Mouse (Mus musculus) MEL (cell line): ENCODE data around the gene Gif. TPM values are rescaled to one million over a fixed set of nuclear protein-coding genes. Genes with fewer than 3 reads are reported as not detected.
A peak's percentile ranks its signal among the peaks of the same experiment; 100 is the strongest.

ENCODE experiments used
- DNase-seq: peaks from one replicate; pipeline ENCODE4 v3.0.0; 2011; ENCODE audit warnings: low read depth, low spot score
- H3K27ac ChIP-seq: 2 replicates; pipeline ENCODE4 v1.5.1; 2012; ENCODE audit warnings: low read depth, mild to moderate bottlenecking, control low read depth, low read length, moderate library complexity; ENCODE audit not compliant: control insufficient read depth
- H3K27me3 ChIP-seq, 2 experiments: fragments of 150-350 bp in 1 of 2; sonication (generic) in 1 of 2; 2 replicates each; pipeline ENCODE4 v1.6.1; 2012; ENCODE audit warnings: low read length in 2 of 2, mild to moderate bottlenecking in 2 of 2, improper control_type of control experiment in 1 of 2, moderate library complexity in 1 of 2; ENCODE audit not compliant: insufficient read depth in 2 of 2, control insufficient read depth in 1 of 2
- H3K36me3 ChIP-seq, 2 experiments: 2 replicates each; pipeline ENCODE4 v1.6.1; 2012 to 2014; ENCODE audit warnings: low read length in 2 of 2, improper control_type of control experiment in 1 of 2, inconsistent platforms in 1 of 2, mild to moderate bottlenecking in 1 of 2; ENCODE audit not compliant: insufficient read depth in 2 of 2, control insufficient read depth in 1 of 2
- H3K4me1 ChIP-seq, 2 experiments: fragments of 150-350 bp in 1 of 2; sonication (generic) in 1 of 2; 2 replicates each; pipeline ENCODE4 v1.6.1; 2012; ENCODE audit warnings: low read length in 2 of 2, improper control_type of control experiment in 1 of 2, mild to moderate bottlenecking in 1 of 2; ENCODE audit not compliant: insufficient read depth in 2 of 2, control insufficient read depth in 1 of 2
- H3K4me3 ChIP-seq, 2 experiments: fragments of 150-350 bp in 1 of 2; sonication (generic) in 1 of 2; 2 replicates each; pipeline ENCODE4 v1.5.1; 2012; ENCODE audit warnings: low read depth in 2 of 2, low read length in 2 of 2, mild to moderate bottlenecking in 2 of 2, moderate library complexity in 2 of 2, control low read depth in 1 of 2, improper control_type of control experiment in 1 of 2; ENCODE audit not compliant: control insufficient read depth in 1 of 2, insufficient read depth in 1 of 2
- H3K79me2 ChIP-seq: 2 replicates; pipeline ENCODE4 v1.6.1; 2012; ENCODE audit warnings: mild to moderate bottlenecking, low read length, moderate library complexity; ENCODE audit not compliant: control insufficient read depth, poor library complexity, insufficient read depth
- H3K9ac ChIP-seq: 2 replicates; pipeline ENCODE4 v1.6.1; 2012; ENCODE audit warnings: low read depth, mild to moderate bottlenecking, control low read depth, low read length, moderate library complexity; ENCODE audit not compliant: control insufficient read depth, poor library complexity, severe bottlenecking
- H3K9me3 ChIP-seq: fragments of 150-350 bp; sonication (generic); replicated peaks from 2 replicates; pipeline ENCODE4 v1.6.1; 2012; ENCODE audit warnings: mild to moderate bottlenecking, low read length, improper control_type of control experiment, moderate library complexity; ENCODE audit not compliant: insufficient read depth
- CHD1 ChIP-seq: IDR thresholded peaks from 2 replicates; pipeline ENCODE4 v1.6.1; 2012; ENCODE audit warnings: low read depth, mild to moderate bottlenecking, inconsistent platforms, low read length, improper control_type of control experiment
- CHD2 ChIP-seq: IDR thresholded peaks from 2 replicates; pipeline ENCODE4 v1.6.1; 2011; ENCODE audit warnings: low read length, improper control_type of control experiment
- CTCF ChIP-seq, 3 experiments: IDR thresholded peaks in 2 of 3; conservative IDR thresholded peaks in 1 of 3; 2 replicates each; pipeline ENCODE4 v1.5.1; 2011 to 2012; ENCODE audit warnings: low read length in 3 of 3, low read depth in 2 of 3, mild to moderate bottlenecking in 2 of 3, improper control_type of control experiment in 1 of 3, inconsistent platforms in 1 of 3, mixed read lengths in 1 of 3, moderate library complexity in 1 of 3; ENCODE audit not compliant: control insufficient read depth in 1 of 3, insufficient read depth in 1 of 3, poor library complexity in 1 of 3, severe bottlenecking in 1 of 3
- E2F4 ChIP-seq: IDR thresholded peaks from 2 replicates; pipeline ENCODE4 v1.6.1; 2011; ENCODE audit warnings: low read depth, low read length, improper control_type of control experiment, borderline replicate concordance
- ELF1 ChIP-seq: IDR thresholded peaks from 2 replicates; pipeline ENCODE4 v1.6.1; 2014; ENCODE audit warnings: low read depth, mild to moderate bottlenecking, inconsistent platforms, low read length, improper control_type of control experiment, moderate library complexity
- ETS1 ChIP-seq: IDR thresholded peaks from 2 replicates; pipeline ENCODE4 v1.6.1; 2012; ENCODE audit warnings: low read depth, mild to moderate bottlenecking, inconsistent platforms, low read length, improper control_type of control experiment, moderate library complexity
- GATA1 ChIP-seq: IDR thresholded peaks from 2 replicates; pipeline ENCODE4 v1.6.1; 2011; ENCODE audit warnings: low read depth, low read length, improper control_type of control experiment
- HCFC1 ChIP-seq: IDR thresholded peaks from 2 replicates; pipeline ENCODE4 v1.6.1; 2012; ENCODE audit warnings: low read depth, mild to moderate bottlenecking, inconsistent platforms, low read length, improper control_type of control experiment, moderate library complexity
- KAT2A ChIP-seq: conservative IDR thresholded peaks from 2 replicates; pipeline ENCODE4 v1.6.1; 2012; ENCODE audit warnings: low read depth, low read length, improper control_type of control experiment, inconsistent platforms
- MAZ ChIP-seq: IDR thresholded peaks from 2 replicates; pipeline ENCODE4 v1.6.1; 2012; ENCODE audit warnings: low read depth, mild to moderate bottlenecking, inconsistent platforms, low read length, improper control_type of control experiment
- MEF2A ChIP-seq: IDR thresholded peaks from 2 replicates; pipeline ENCODE4 v1.6.1; 2014; ENCODE audit warnings: low read depth, mild to moderate bottlenecking, inconsistent platforms, low read length, improper control_type of control experiment; ENCODE audit not compliant: poor library complexity, insufficient replicate concordance, severe bottlenecking; ENCODE audit errors: extremely low read depth
- MYB ChIP-seq: IDR thresholded peaks from 2 replicates; pipeline ENCODE4 v1.6.1; 2011; ENCODE audit warnings: mild to moderate bottlenecking, low read depth, low read length, improper control_type of control experiment
- NELFE ChIP-seq: IDR thresholded peaks from 2 replicates; pipeline ENCODE4 v1.6.1; 2011; ENCODE audit warnings: low read depth, low read length, improper control_type of control experiment
- NRF1 ChIP-seq: IDR thresholded peaks from 2 replicates; pipeline ENCODE4 v1.6.1; 2014; ENCODE audit warnings: low read depth, mild to moderate bottlenecking, inconsistent platforms, low read length, improper control_type of control experiment, moderate library complexity; ENCODE audit not compliant: poor library complexity, insufficient read depth, severe bottlenecking
- POLR2AphosphoS5 ChIP-seq: IDR thresholded peaks from 2 replicates; pipeline ENCODE4 v1.6.1; 2012; ENCODE audit warnings: low read depth, borderline replicate concordance, mild to moderate bottlenecking, inconsistent platforms, low read length, moderate library complexity, mixed read lengths
- RAD21 ChIP-seq: IDR thresholded peaks from 2 replicates; pipeline ENCODE4 v1.6.1; 2011; ENCODE audit warnings: mild to moderate bottlenecking, low read depth, low read length, improper control_type of control experiment
- SIN3A ChIP-seq: IDR thresholded peaks from 2 replicates; pipeline ENCODE4 v1.6.1; 2012; ENCODE audit warnings: low read length, improper control_type of control experiment, inconsistent platforms
- SMC3 ChIP-seq: IDR thresholded peaks from 2 replicates; pipeline ENCODE4 v1.6.1; 2011; ENCODE audit warnings: low read depth, low read length, improper control_type of control experiment
- TAL1 ChIP-seq: IDR thresholded peaks from 2 replicates; pipeline ENCODE4 v1.6.1; 2012; ENCODE audit warnings: mild to moderate bottlenecking, inconsistent platforms, low read length, moderate library complexity, mixed read lengths
- TCF12 ChIP-seq: IDR thresholded peaks from 2 replicates; pipeline ENCODE4 v1.6.1; 2014; ENCODE audit warnings: low read depth, mild to moderate bottlenecking, inconsistent platforms, low read length, improper control_type of control experiment, moderate library complexity
- UBTF ChIP-seq: IDR thresholded peaks from 2 replicates; pipeline ENCODE4 v1.6.1; 2012; ENCODE audit warnings: low read depth, mild to moderate bottlenecking, inconsistent platforms, low read length, improper control_type of control experiment, moderate library complexity, borderline replicate concordance; ENCODE audit not compliant: insufficient read depth
- USF1 ChIP-seq: IDR thresholded peaks from 2 replicates; pipeline ENCODE4 v1.6.1; 2014; ENCODE audit warnings: low read depth, mild to moderate bottlenecking, inconsistent platforms, low read length, improper control_type of control experiment, moderate library complexity
- USF2 ChIP-seq, 2 experiments: IDR thresholded peaks; 2 replicates each; pipeline ENCODE4 v1.6.1; 2011 to 2012; ENCODE audit warnings: improper control_type of control experiment in 2 of 2, low read length in 2 of 2, borderline replicate concordance in 1 of 2, inconsistent platforms in 1 of 2, low read depth in 1 of 2, mild to moderate bottlenecking in 1 of 2; ENCODE audit not compliant: insufficient read depth in 1 of 2
- ZC3H11A ChIP-seq: IDR thresholded peaks from 2 replicates; pipeline ENCODE4 v1.6.1; 2012; ENCODE audit warnings: low read depth, mild to moderate bottlenecking, inconsistent platforms, low read length, improper control_type of control experiment
- ZMIZ1 ChIP-seq: IDR thresholded peaks from 2 replicates; pipeline ENCODE4 v1.6.1; 2012; ENCODE audit warnings: low read depth, mild to moderate bottlenecking, inconsistent platforms, low read length, improper control_type of control experiment, moderate library complexity
- ZNF384 ChIP-seq: IDR thresholded peaks from 2 replicates; pipeline ENCODE4 v1.6.1; 2012; ENCODE audit warnings: low read depth, mild to moderate bottlenecking, inconsistent platforms, low read length, improper control_type of control experiment
- polyA plus RNA-seq, 2 experiments: library from polyadenylated mRNA; stranded (reverse) in 1 of 2; unstranded in 1 of 2; fragments of >175 nt in 1 of 2; fragments of >200 nt in 1 of 2; gene quantifications; 2 replicates each; pipeline versions ENCODE4 v1.2.1 to v1.2.4; 2012; ENCODE audit warnings: low replicate concordance in 2 of 2, low read depth in 1 of 2; ENCODE audit not compliant: insufficient read length in 2 of 2, insufficient read depth in 1 of 2, missing spikeins in 1 of 2
- total RNA-seq: library from RNA; depleted of rRNA; stranded (reverse); fragments of 300-350 nt; gene quantifications from 2 replicates; pipeline ENCODE4 v1.2.3, GENCODE M21; 2012

The Gif gene
- total and polyA plus RNA-seq, 3 experiments: not detected

DNA sequence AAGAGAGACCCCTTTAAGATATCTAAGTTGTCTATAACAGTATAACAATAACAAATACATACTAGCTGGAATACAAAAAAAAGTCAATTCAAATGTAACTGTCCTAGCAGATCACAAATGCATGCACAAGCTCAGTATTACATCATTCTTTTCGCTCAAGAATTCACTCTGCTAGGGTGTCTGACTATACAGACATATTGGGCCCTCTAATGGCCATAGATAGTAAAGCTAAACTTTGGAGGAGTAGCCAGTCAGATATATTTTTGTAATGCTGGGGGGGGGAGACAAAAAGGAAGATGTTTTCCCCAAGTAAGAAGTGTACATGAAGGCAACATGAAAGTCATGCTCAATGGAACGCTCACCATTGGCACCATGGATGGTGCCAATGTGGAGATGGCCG lies 17.7 kb downstream of the Gif start (continued):
- TF ChIP-seq CTCF (IDR thresholded peaks at IDR 0.05 in 2 of 3, conservative IDR thresholded peaks at IDR 0.05 in 1 of 3; ENCODE audit: control insufficient read depth in 1 of 3, insufficient read depth in 1 of 3, low read depth in 2 of 3, low read length in 3 of 3, poor library complexity in 1 of 3, severe bottlenecking in 1 of 3): peak in 2 of 3 experiments; percentile 13 to 65; a peak in 2 of 6 replicates
- no peak for TF ChIP-seq USF1

DNA sequence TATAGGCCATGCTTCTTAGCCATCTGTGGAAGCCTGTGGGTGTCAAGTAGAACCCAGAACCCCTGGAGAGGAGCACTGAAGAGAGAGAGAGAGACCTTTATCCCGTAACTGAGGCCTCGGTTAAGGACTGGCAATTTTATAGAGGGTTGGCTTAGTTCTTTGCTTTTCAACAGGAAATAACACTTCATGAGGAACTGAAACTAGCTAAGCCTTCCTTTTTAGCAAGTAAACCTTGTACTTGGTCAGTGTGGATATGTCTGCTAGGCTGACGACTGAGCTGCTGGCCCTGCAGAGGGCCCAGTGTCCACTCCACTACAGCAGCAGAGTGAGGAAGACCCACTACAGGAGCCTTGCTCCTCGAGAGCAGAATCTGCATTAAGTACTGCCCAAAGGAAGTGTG lies 19.1 kb downstream of the Gif start:
- H3K27me3 ChIP-seq: no peaks in the 10 kb centered on the region; a peak in 1 of 4 replicates
- H3K27ac ChIP-seq: no peak overlapping the region
- peaks cover 6 to 10% of the 10 kb centered on the region in 2 experiments for H3K4me1 ChIP-seq
- no peak for TF ChIP-seq SMC3
- no peak for TF ChIP-seq GATA1
- TF ChIP-seq HCFC1: no peak
- no peak for TF ChIP-seq CHD1
- TF ChIP-seq NELFE: no peak
- TF ChIP-seq TCF12: no peak
- no peak for TF ChIP-seq POLR2AphosphoS5
- TF ChIP-seq TAL1: no peak
- TF ChIP-seq E2F4: no peak
- no peak for TF ChIP-seq MYB
- no peak for TF ChIP-seq ELF1
- TF ChIP-seq RAD21: no peak
- no peak for TF ChIP-seq ZNF384
- no peak for TF ChIP-seq SIN3A
- TF ChIP-seq ZMIZ1: no peak
- H3K4me3 ChIP-seq: no peak overlapping the region
- no peak overlapping the region for H3K9ac ChIP-seq
- peaks cover 0 to 10% of the 10 kb centered on the region in 2 experiments; a peak in 2 of 4 replicates for H3K36me3 ChIP-seq
- peaks cover 11% of the 10 kb centered on the region for H3K79me2 ChIP-seq
- no peak for DNase-seq
- H3K9me3 ChIP-seq: no peaks in the 10 kb centered on the region

DNA sequence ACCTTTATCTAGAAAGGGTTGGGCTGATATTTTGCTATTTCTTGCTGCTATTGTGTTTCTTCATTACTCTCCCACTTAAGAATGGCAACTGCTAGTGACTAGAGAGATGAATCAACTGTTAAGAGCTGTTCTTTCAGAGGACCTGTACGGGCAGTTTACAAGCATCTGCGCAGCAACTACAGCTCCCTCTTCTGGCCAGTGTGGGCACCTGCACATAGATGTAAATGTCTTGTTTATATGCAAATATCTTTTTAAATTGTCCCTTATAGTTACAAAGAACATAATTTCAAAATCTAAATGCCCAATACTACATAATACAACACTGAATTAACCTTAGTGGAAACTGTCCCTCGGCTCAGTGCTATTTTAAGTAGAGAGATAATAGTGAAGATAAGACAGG lies 20.8 kb downstream of the Gif start:
- TF ChIP-seq ETS1: peak; percentile 25; the same call in 1 of the 2 replicates
- no peak for TF ChIP-seq USF2 (IDR thresholded peaks at IDR 0.05; ENCODE audit: borderline replicate concordance in 1 of 2, insufficient read depth in 1 of 2, low read depth in 1 of 2, low read length in 2 of 2)
- TF ChIP-seq MAZ: no peak
- TF ChIP-seq RAD21: peak; percentile 86
- TF ChIP-seq CHD1: no peak
- peak; percentile 84 to 92 (median 91) for TF ChIP-seq CTCF (IDR thresholded peaks at IDR 0.05 in 2 of 3, conservative IDR thresholded peaks at IDR 0.05 in 1 of 3; ENCODE audit: control insufficient read depth in 1 of 3, insufficient read depth in 1 of 3, low read depth in 2 of 3, low read length in 3 of 3, poor library complexity in 1 of 3, severe bottlenecking in 1 of 3)
- TF ChIP-seq ELF1: no peak
- peak; percentile 94 for TF ChIP-seq SMC3
- no peak for TF ChIP-seq KAT2A
- TF ChIP-seq UBTF: no peak
- TF ChIP-seq HCFC1: 0 out of 2 replicates have a peak, but pooled peaks have one; percentile 17
- TF ChIP-seq GATA1: peak; percentile 63
- peak; percentile 78 for TF ChIP-seq ZC3H11A
- TF ChIP-seq CHD2: no peak
- no peak for TF ChIP-seq NRF1
- peak; percentile 73; the same call in 1 of the 2 replicates for TF ChIP-seq MEF2A
- Histone ChIP-seq H3K9ac (no peak overlapping the region), H3K4me1 (peaks cover 7 to 9% of the 10 kb centered on the region in 2 experiments; a peak in 3 of 4 replicates), H3K79me2 (peaks cover 14% of the 10 kb centered on the region), H3K4me3 (no peak overlapping the region), H3K27ac (no peak overlapping the region), H3K36me3 (peaks cover 2 to 13% of the 10 kb centered on the region in 2 experiments), H3K27me3 (no peaks in the 10 kb centered on the region), H3K9me3 (no peaks in the 10 kb centered on the region)
- DNase-seq: peak; percentile 81
